Mouse (Mus musculus) forebrain, postnatal 0 days (tissue): ENCODE measurements around the gene Majin. TPM values are rescaled to one million over a fixed set of nuclear protein-coding genes. Genes with fewer than 3 reads are reported as not detected.

Source experiments
- ATAC-seq: fragments of 200-750 bp; cut with Nextera tagmentation; 2 replicates; pipeline ENCODE4 v1.8.0; 2017; ENCODE audit warnings: mild to moderate bottlenecking, moderate library complexity
- DNase-seq: peaks from one replicate; pipeline ENCODE4 v3.0.0-alpha.2; 2015
- H3K27ac ChIP-seq: fragments of 300-500 bp; sonication (generic); 2 replicates; pipeline ENCODE4 v1.5.1; 2014; ENCODE audit warnings: low read depth, mild to moderate bottlenecking, antibody characterized with exemption, low read length, moderate library complexity, mixed read lengths
- H3K27me3 ChIP-seq: fragments of 300-500 bp; sonication (generic); 2 replicates; pipeline ENCODE4 v1.6.1; 2014; ENCODE audit warnings: mild to moderate bottlenecking, low read length, mixed read lengths; ENCODE audit not compliant: insufficient read depth
- H3K36me3 ChIP-seq: fragments of 300-500 bp; sonication (generic); 2 replicates; pipeline ENCODE4 v1.6.1; 2014; ENCODE audit warnings: mild to moderate bottlenecking, moderate library complexity; ENCODE audit not compliant: insufficient read depth
- H3K4me1 ChIP-seq: fragments of 300-500 bp; sonication (generic); 2 replicates; pipeline ENCODE4 v1.6.1; 2014; ENCODE audit warnings: antibody characterized with exemption; ENCODE audit not compliant: insufficient read depth
- H3K4me2 ChIP-seq: fragments of 300-500 bp; sonication (generic); 2 replicates; pipeline ENCODE4 v1.6.1; 2014; ENCODE audit warnings: low read depth, mild to moderate bottlenecking, moderate library complexity
- H3K4me3 ChIP-seq: fragments of 300-500 bp; sonication (generic); 2 replicates; pipeline ENCODE4 v1.5.1; 2014; ENCODE audit warnings: low read depth, low read length, mixed read lengths
- H3K9ac ChIP-seq: fragments of 300-500 bp; sonication (generic); 2 replicates; pipeline ENCODE4 v1.6.1; 2014; ENCODE audit warnings: mild to moderate bottlenecking
- H3K9me3 ChIP-seq: fragments of 300-500 bp; sonication (generic); 2 replicates; pipeline ENCODE4 v1.6.1; 2016; ENCODE audit warnings: low read length
- CTCF ChIP-seq: sonication (generic); IDR thresholded peaks from 2 replicates; pipeline ENCODE4 v1.5.1; 2016; ENCODE audit warnings: antibody characterized with exemption, control low read depth, low read depth
- WGBS: fragments of 180-500 bp; shearing (Covaris S2); extraction: QIAGEN DNeasy Blood & Tissue Kit; methylation state at CpG from one replicate; pipeline ENCODE4 v1.1.7; 2014; 5-methylcytosine and 5-hydroxymethylcytosine counted together
- polyA plus RNA-seq: library from polyadenylated mRNA; unstranded; fragments of >200 nt; fragmentation: Nextera tagmentation; extraction: Ambion mirVana; gene quantifications from 2 replicates; pipeline ENCODE4 v1.2.1, GENCODE M21; 2015
- total RNA-seq: library from RNA; depleted of rRNA; stranded (reverse); fragments of >200 nt; gene quantifications from 2 replicates; pipeline ENCODE4 v1.2.3, GENCODE M21; 2014

Majin gene
- total and polyA plus RNA-seq, 2 experiments from 2014 or later, result not detected

GRCm38 (mm10) chr19:6243226-6243625 is 59.0 kb downstream of the Majin start:
- ATAC-seq (no peak), DNase-seq (no peak)
- Histone ChIP-seq H3K36me3 (peaks cover 36% of the 10 kb centered on the region), H3K4me3 (no peak overlapping the region), H3K4me2 (no peak overlapping the region), H3K27me3 (no peaks in the 10 kb centered on the region), H3K9me3 (no peaks in the 10 kb centered on the region), H3K4me1 (peaks cover 6% of the 10 kb centered on the region; the same call in 1 of the 2 replicates), H3K27ac (no peak overlapping the region), H3K9ac (0 out of 2 replicates have a peak overlapping the region, but pooled peaks have one; percentile 10)
- 87% methylated on average over 5 of the region's 5 CpGs for WGBS
- TF ChIP-seq CTCF, result no peak

GRCm38 (mm10) chr19:6245806-6246205 is 61.6 kb downstream of the Majin start:
- WGBS, result 51% methylated on average over 1 of the region's 1 CpGs
- H3K4me2 ChIP-seq, result no peak overlapping the region
- no peaks in the 10 kb centered on the region for H3K9me3 ChIP-seq
- no peak for ATAC-seq
- TF ChIP-seq CTCF, result no peak
- no peak overlapping the region for H3K4me3 ChIP-seq
- no peak overlapping the region for H3K27ac ChIP-seq
- H3K9ac ChIP-seq, result no peak overlapping the region
- peaks cover 49% of the 10 kb centered on the region for H3K36me3 ChIP-seq
- no peaks in the 10 kb centered on the region for H3K27me3 ChIP-seq
- H3K4me1 ChIP-seq, result peaks cover 6% of the 10 kb centered on the region; the same call in 1 of the 2 replicates
- no peak for DNase-seq

- Histone ChIP-seq H3K4me2 (no peak overlapping the region), H3K9me3 (no peaks in the 10 kb centered on the region), H3K27ac (no peak overlapping the region), H3K4me3 (no peak overlapping the region), H3K27me3 (no peaks in the 10 kb centered on the region), H3K36me3 (peaks cover 66% of the 10 kb centered on the region), H3K4me1 (0 out of 2 replicates have a peak, but pooled peaks cover under 1% of the 10 kb centered on the region), H3K9ac (no peak overlapping the region)
- WGBS, result 94% methylated on average over 29 of the region's 29 CpGs
- no peak for TF ChIP-seq CTCF
- DNase-seq, result no peak
- ATAC-seq, result no peak
Measured at GRCm38 (mm10) chr19:6247526-6248300, 63.5 kb downstream of the Majin start.

- H3K27me3 ChIP-seq, result no peaks in the 10 kb centered on the region
- no peak for DNase-seq
- H3K4me2 ChIP-seq, result no peak overlapping the region
- no peak for TF ChIP-seq CTCF
- no peak overlapping the region for H3K27ac ChIP-seq
- H3K4me1 ChIP-seq, result no peaks in the 10 kb centered on the region
- no peak for ATAC-seq
- 97% methylated on average over 4 of the region's 4 CpGs for WGBS
- no peak overlapping the region for H3K9ac ChIP-seq
- H3K36me3 ChIP-seq, result peaks cover 82% of the 10 kb centered on the region
- H3K9me3 ChIP-seq, result no peaks in the 10 kb centered on the region
- no peak overlapping the region for H3K4me3 ChIP-seq
Measured at GRCm38 (mm10) chr19:6253021-6253420, 68.8 kb downstream of the Majin start.

- H3K27me3 ChIP-seq, result no peaks in the 10 kb centered on the region
- DNase-seq (peak; percentile 38), ATAC-seq (no peak)
- H3K4me2 ChIP-seq, result no peak overlapping the region
- no peaks in the 10 kb centered on the region for H3K9me3 ChIP-seq
- peak; percentile 36; the same call in 1 of the 2 replicates for TF ChIP-seq CTCF
- H3K9ac ChIP-seq, result no peak overlapping the region
- peaks cover 63% of the 10 kb centered on the region for H3K36me3 ChIP-seq
- 73% methylated on average over 2 of the region's 2 CpGs for WGBS
- no peak overlapping the region for H3K27ac ChIP-seq
- no peak overlapping the region for H3K4me3 ChIP-seq
- no peaks in the 10 kb centered on the region for H3K4me1 ChIP-seq
Measured at GRCm38 (mm10) chr19:6260428-6260827, 76.2 kb downstream of the Majin start.

- DNase-seq, result no peak
- H3K9me3 ChIP-seq, result no peaks in the 10 kb centered on the region
- no peaks in the 10 kb centered on the region for H3K4me1 ChIP-seq
- no peak overlapping the region for H3K27ac ChIP-seq
- peaks cover 58% of the 10 kb centered on the region for H3K36me3 ChIP-seq
- ATAC-seq, result no peak
- TF ChIP-seq CTCF, result peak; percentile 51
- 84% methylated on average over 4 of the region's 4 CpGs for WGBS
- no peaks in the 10 kb centered on the region for H3K27me3 ChIP-seq
- H3K9ac ChIP-seq, result no peak overlapping the region
- H3K4me2 ChIP-seq, result no peak overlapping the region
- H3K4me3 ChIP-seq, result no peak overlapping the region
Measured at GRCm38 (mm10) chr19:6260946-6261345, 76.8 kb downstream of the Majin start.

GRCm38 (mm10) chr19:6261379-6261778 is 77.2 kb downstream of the Majin start:
- TF ChIP-seq CTCF, result no peak
- WGBS, result 94% methylated on average over 14 of the region's 14 CpGs
- H3K4me2 ChIP-seq, result no peak overlapping the region
- no peak for ATAC-seq
- DNase-seq, result no peak
- peaks cover 53% of the 10 kb centered on the region for H3K36me3 ChIP-seq
- no peaks in the 10 kb centered on the region for H3K4me1 ChIP-seq
- H3K27ac ChIP-seq, result no peak overlapping the region
- no peaks in the 10 kb centered on the region for H3K27me3 ChIP-seq
- no peak overlapping the region for H3K4me3 ChIP-seq
- H3K9me3 ChIP-seq, result no peaks in the 10 kb centered on the region
- no peak overlapping the region for H3K9ac ChIP-seq
